Mouse (Mus musculus): ENCODE results near the gene Snx9.

GRCm38 (mm10) chr17:5849421-5849910, 8.3 kb downstream of the Snx9 start:
- no peak for TF ChIP-seq GATA1 (IDR thresholded peaks at IDR 0.05; ENCODE audit: borderline replicate concordance, low read length)
- no peak for TF ChIP-seq FLI1 (IDR thresholded peaks at IDR 0.05; ENCODE audit: low read length)
